Mouse (Mus musculus) liver, embryonic 14.5 days (tissue): ENCODE data around the gene Ell. TPM values are rescaled to one million over a fixed set of nuclear protein-coding genes. Genes with fewer than 3 reads are reported as not detected.

Experiments used
- ATAC-seq: fragments of 200-750 bp; cut with Nextera tagmentation; 2 replicates; pipeline ENCODE4 v1.8.0; 2017; ENCODE audit warnings: moderate number of reproducible peaks, mild to moderate bottlenecking, moderate library complexity; ENCODE audit not compliant: insufficient read depth
- DNase-seq, 3 experiments: peaks; one replicate each; pipeline ENCODE4 v3.0.0-alpha.2; 2012 to 2013; ENCODE audit warnings: low read depth in 3 of 3, low spot score in 3 of 3
- H3K27ac ChIP-seq: fragments of 300-500 bp; sonication (generic); 2 replicates; pipeline ENCODE4 v1.5.1; 2014; ENCODE audit warnings: moderate library complexity, mild to moderate bottlenecking, control low read depth, inconsistent platforms
- H3K27me3 ChIP-seq: fragments of 300-500 bp; sonication (generic); 2 replicates; pipeline ENCODE4 v1.6.1; 2014; ENCODE audit warnings: mild to moderate bottlenecking, low read length, moderate library complexity; ENCODE audit not compliant: control insufficient read depth, insufficient read depth
- H3K36me3 ChIP-seq: fragments of 300-500 bp; sonication (generic); replicated peaks from 2 replicates; pipeline ENCODE4 v1.6.1; 2014; ENCODE audit warnings: low read depth; ENCODE audit not compliant: control insufficient read depth, insufficient read depth
- H3K4me1 ChIP-seq, 2 experiments: fragments of 200-500 bp in 1 of 2; fragments of 300-500 bp in 1 of 2; sonication (generic) in 1 of 2; replicated peaks; 2 replicates each; pipeline ENCODE4 v1.6.1; 2012 to 2014; ENCODE audit warnings: antibody characterized with exemption in 1 of 2, inconsistent platforms in 1 of 2, low read length in 1 of 2; ENCODE audit not compliant: control insufficient read depth in 2 of 2, insufficient read depth in 2 of 2
- H3K4me2 ChIP-seq: fragments of 300-500 bp; sonication (generic); 2 replicates; pipeline ENCODE4 v1.6.1; 2014; ENCODE audit warnings: low read depth, mild to moderate bottlenecking, control low read depth, moderate library complexity
- H3K4me3 ChIP-seq, 2 experiments: fragments of 200-500 bp in 1 of 2; fragments of 300-500 bp in 1 of 2; sonication (generic) in 1 of 2; 2 replicates each; pipeline ENCODE4 v1.5.1; 2012 to 2014; ENCODE audit warnings: low read depth in 2 of 2, low read length in 2 of 2, mild to moderate bottlenecking in 2 of 2, control low read depth in 1 of 2, inconsistent platforms in 1 of 2, moderate library complexity in 1 of 2; ENCODE audit not compliant: insufficient read depth in 1 of 2
- H3K9ac ChIP-seq: fragments of 300-500 bp; sonication (generic); replicated peaks from 2 replicates; pipeline ENCODE4 v1.6.1; 2014; ENCODE audit warnings: mild to moderate bottlenecking, control low read depth, moderate library complexity
- H3K9me3 ChIP-seq: fragments of 300-500 bp; sonication (generic); 2 replicates; pipeline ENCODE4 v1.6.1; 2016; ENCODE audit warnings: low read length, mixed read lengths; ENCODE audit not compliant: control insufficient read depth
- CTCF ChIP-seq: IDR thresholded peaks from 2 replicates; pipeline ENCODE4 v1.5.1; 2016; ENCODE audit warnings: antibody characterized with exemption, low read depth, control low read depth
- EP300 ChIP-seq: IDR thresholded peaks from 2 replicates; pipeline ENCODE4 v1.6.1; 2016; ENCODE audit warnings: antibody characterized with exemption, low read depth
- WGBS: fragments of 180-500 bp; shearing (Covaris S2); extraction: QIAGEN DNeasy Blood & Tissue Kit; methylation state at CpG from one replicate; pipeline ENCODE4 v1.1.7; 2014; ENCODE audit not compliant: insufficient replicate concordance; 5-methylcytosine and 5-hydroxymethylcytosine counted together
- polyA plus RNA-seq, 2 experiments: library from polyadenylated mRNA; depleted of rRNA in 1 of 2; stranded (reverse) in 1 of 2; unstranded in 1 of 2; fragments of >200 nt; fragmentation: Nextera tagmentation in 1 of 2; extraction: Ambion mirVana in 1 of 2; gene quantifications; 2 replicates each; pipeline versions ENCODE4 v1.2.1 to v1.2.3; 2012 to 2014

Gene Ell
- polyA plus RNA-seq, 2 experiments: 7.7 to 8.9 TPM

- ATAC-seq: no peak
- Histone ChIP-seq H3K4me2 (no peak overlapping the region), H3K4me3 (no peak overlapping the region), H3K4me1 (peaks cover 14 to 19% of the 10 kb centered on the region in 2 experiments), H3K27me3 (no peaks in the 10 kb centered on the region), H3K36me3 (peaks cover 4% of the 10 kb centered on the region), H3K27ac (no peak overlapping the region), H3K9ac (no peak overlapping the region), H3K9me3 (no peaks in the 10 kb centered on the region)
- WGBS: 84% methylated on average over 18 of the region's 18 CpGs
- no peak for DNase-seq
- TF ChIP-seq CTCF (no peak), EP300 (no peak)
Observed at GRCm38 (mm10) chr8:70596216-70596615, 57.0 kb downstream of the Ell start.

GRCm38 (mm10) chr8:70596775-70597416 lies 57.6 kb downstream of the Ell start:
- Histone ChIP-seq H3K27ac (no peak overlapping the region), H3K36me3 (no peaks in the 10 kb centered on the region; the same call in 1 of the 2 replicates), H3K4me1 (peaks cover 16 to 22% of the 10 kb centered on the region in 2 experiments), H3K4me3 (no peak overlapping the region), H3K9me3 (no peaks in the 10 kb centered on the region), H3K27me3 (no peaks in the 10 kb centered on the region), H3K4me2 (no peak overlapping the region), H3K9ac (no peak overlapping the region)
- ATAC-seq (no peak), DNase-seq (no peak)
- WGBS: 80% methylated on average over 17 of the region's 17 CpGs
- peak; percentile 28; the same call in 1 of the 2 replicates for TF ChIP-seq CTCF
- no peak for TF ChIP-seq EP300

- H3K9me3 ChIP-seq: no peaks in the 10 kb centered on the region
- 61% methylated on average over 68 of the region's 68 CpGs for WGBS
- no peak for DNase-seq
- no peak overlapping the region for H3K9ac ChIP-seq
- H3K27me3 ChIP-seq: no peaks in the 10 kb centered on the region
- H3K4me3 ChIP-seq: peak overlapping the region in 1 of 2 experiments; percentile 21; a peak in 2 of 4 replicates
- H3K36me3 ChIP-seq: peaks cover 3% of the 10 kb centered on the region; the same call in 1 of the 2 replicates
- ATAC-seq: no peak
- no peak overlapping the region for H3K27ac ChIP-seq
- peaks cover 16 to 22% of the 10 kb centered on the region in 2 experiments for H3K4me1 ChIP-seq
- peak overlapping the region; percentile 47 for H3K4me2 ChIP-seq
- no peak for TF ChIP-seq CTCF
- no peak for TF ChIP-seq EP300
Observed at GRCm38 (mm10) chr8:70597417-70598272, 58.4 kb downstream of the Ell start.

- H3K4me3 ChIP-seq: peak overlapping the region in 1 of 2 experiments; percentile 21; a peak in 1 of 4 replicates
- peaks cover 5% of the 10 kb centered on the region; the same call in 1 of the 2 replicates for H3K36me3 ChIP-seq
- ATAC-seq (no peak), DNase-seq (no peak)
- H3K4me1 ChIP-seq: peaks cover 16 to 22% of the 10 kb centered on the region in 2 experiments
- 32% methylated on average over 29 of the region's 29 CpGs for WGBS
- no peak overlapping the region for H3K9ac ChIP-seq
- no peak overlapping the region for H3K27ac ChIP-seq
- H3K27me3 ChIP-seq: no peaks in the 10 kb centered on the region
- peak overlapping the region; percentile 47 for H3K4me2 ChIP-seq
- no peaks in the 10 kb centered on the region for H3K9me3 ChIP-seq
- TF ChIP-seq EP300 (no peak), CTCF (peak; percentile 89)
Observed at GRCm38 (mm10) chr8:70598283-70598682, 59.0 kb downstream of the Ell start.

- peaks cover 13 to 17% of the 10 kb centered on the region in 2 experiments for H3K4me1 ChIP-seq
- DNase-seq: no peak
- WGBS: 64% methylated on average over 10 of the region's 10 CpGs
- ATAC-seq: no peak
- peaks cover 5% of the 10 kb centered on the region; the same call in 1 of the 2 replicates for H3K36me3 ChIP-seq
- no peaks in the 10 kb centered on the region for H3K27me3 ChIP-seq
- peak; percentile 34; the same call in 1 of the 2 replicates for TF ChIP-seq CTCF
- TF ChIP-seq EP300: no peak
- no peak overlapping the region; the same call in 1 of the 2 replicates for H3K4me2 ChIP-seq
- H3K9ac ChIP-seq: no peak overlapping the region
- H3K4me3 ChIP-seq: no peak overlapping the region
- no peak overlapping the region for H3K27ac ChIP-seq
- H3K9me3 ChIP-seq: no peaks in the 10 kb centered on the region
Observed at GRCm38 (mm10) chr8:70598722-70599121, 59.5 kb downstream of the Ell start.
